Mouse (Mus musculus): ENCODE results near the gene Rasl10a. TPM values are rescaled to one million over a fixed set of nuclear protein-coding genes. Genes with fewer than 3 reads are reported as not detected.

Rasl10a gene
- polyA plus RNA-seq, 1 experiment from 2014 or later = 2.8 TPM

DNA sequence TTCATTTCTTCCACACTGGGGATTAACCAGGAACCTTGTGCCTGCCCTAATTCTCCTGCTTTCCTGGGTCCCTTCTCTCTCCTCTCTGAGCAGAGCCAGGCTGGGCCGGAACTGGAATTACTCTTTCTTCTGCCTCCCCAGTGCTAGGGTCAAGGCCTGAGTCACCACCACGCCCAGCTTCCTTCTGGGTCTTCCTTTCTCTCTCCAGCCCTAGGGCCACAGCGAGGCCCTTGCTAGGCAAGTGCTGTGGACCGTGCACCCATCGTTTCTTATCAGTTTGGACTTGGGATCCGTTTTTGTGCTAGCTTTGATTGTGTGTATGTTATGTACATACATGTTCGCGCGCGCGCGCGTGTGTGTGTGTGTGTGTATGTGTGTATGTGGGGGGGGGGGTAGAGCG lies 3.8 kb upstream of the Rasl10a start:
- WGBS = 92% methylated on average over 14 of the region's 14 CpGs
- H3K9me3 ChIP-seq = no peaks in the 10 kb centered on the region
- H3K4me1 ChIP-seq (replicated peaks) = peaks cover 34% of the 10 kb centered on the region
- H3K27ac ChIP-seq = no peak overlapping the region
- no peak overlapping the region for H3K4me2 ChIP-seq
- no peak overlapping the region for H3K9ac ChIP-seq (replicated peaks)
- no peak for ATAC-seq (ENCODE audit: insufficient number of reproducible peaks, insufficient read depth, low FRiP score, low TSS enrichment, low read depth)
- no peak overlapping the region for H3K4me3 ChIP-seq (replicated peaks)
- H3K36me3 ChIP-seq = no peaks in the 10 kb centered on the region
- H3K27me3 ChIP-seq = peaks cover 54% of the 10 kb centered on the region

DNA sequence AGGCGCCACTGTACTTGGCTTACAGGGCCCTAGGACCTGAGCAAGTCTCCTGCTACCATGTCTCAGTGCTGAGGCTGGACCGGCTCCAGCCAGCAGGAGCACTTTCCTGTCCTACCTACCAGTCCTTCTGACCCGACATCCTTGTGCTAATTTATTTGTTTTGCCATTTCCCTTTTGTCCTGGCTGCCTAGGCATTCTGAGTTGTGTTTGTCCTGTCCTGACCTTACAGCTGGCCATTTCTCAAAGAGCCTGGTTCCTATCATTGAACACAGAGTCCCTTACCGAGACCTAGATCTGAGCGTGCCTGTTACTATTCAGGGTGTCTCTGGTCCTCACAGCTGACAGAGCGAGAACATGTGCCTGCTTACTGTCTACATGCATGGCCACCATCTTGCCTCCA lies 3.1 kb upstream of the Rasl10a start:
- H3K27ac ChIP-seq = no peak overlapping the region
- 63% methylated on average over 6 of the region's 6 CpGs for WGBS
- no peak for ATAC-seq (ENCODE audit: insufficient number of reproducible peaks, insufficient read depth, low FRiP score, low TSS enrichment, low read depth)
- H3K9ac ChIP-seq (replicated peaks) = no peak overlapping the region
- peaks cover 41% of the 10 kb centered on the region for H3K4me1 ChIP-seq (replicated peaks)
- no peaks in the 10 kb centered on the region for H3K36me3 ChIP-seq
- no peak overlapping the region for H3K4me3 ChIP-seq (replicated peaks)
- no peak overlapping the region for H3K4me2 ChIP-seq
- H3K27me3 ChIP-seq = peaks cover 59% of the 10 kb centered on the region
- H3K9me3 ChIP-seq = no peaks in the 10 kb centered on the region

DNA sequence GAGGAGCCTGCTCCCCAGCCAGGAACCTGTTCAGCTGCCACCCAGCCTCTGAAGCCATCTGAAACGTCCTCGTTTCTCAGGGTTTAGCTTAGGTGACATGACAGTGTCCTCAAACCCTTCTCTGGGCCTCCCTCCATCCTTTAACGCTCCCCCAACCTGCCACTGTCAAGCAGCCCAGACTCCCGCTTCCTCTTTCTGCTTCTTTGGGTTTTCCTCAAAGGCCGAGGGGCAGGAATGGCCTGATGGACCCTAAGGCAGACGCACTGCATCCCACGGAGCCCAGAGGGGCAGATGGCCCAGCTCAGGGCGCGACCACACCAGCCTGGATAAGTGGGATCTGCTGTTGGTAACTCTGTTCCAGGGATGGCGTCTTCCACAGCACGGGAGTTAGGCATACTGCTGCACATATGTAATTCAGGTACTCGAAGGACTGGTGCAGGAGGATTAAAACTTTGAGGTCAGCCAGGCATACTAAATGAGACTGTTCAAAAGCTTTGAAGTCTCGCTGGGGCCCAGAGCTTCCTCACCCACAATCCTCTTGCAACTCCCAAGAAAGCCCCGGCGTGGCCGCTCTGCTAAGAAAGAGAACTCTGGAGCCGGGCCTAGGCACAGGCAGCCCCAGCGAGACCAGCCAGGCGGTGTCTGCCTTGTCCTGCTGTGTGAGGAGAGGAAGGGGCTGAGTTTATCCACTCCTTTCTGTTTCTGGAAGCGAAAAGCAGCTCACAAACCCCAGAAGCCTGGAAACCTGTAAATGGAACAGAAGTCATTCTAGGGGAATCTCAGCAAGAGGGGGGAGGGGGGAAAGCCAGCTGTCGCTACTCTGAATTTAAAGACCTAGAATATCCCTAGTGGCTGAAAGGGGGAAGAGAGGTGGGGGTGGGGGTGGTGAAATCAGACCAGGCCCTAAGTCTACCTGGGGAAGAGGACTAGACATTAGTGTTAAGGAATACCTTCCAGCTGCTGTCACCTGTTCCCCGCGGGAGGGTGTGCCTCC lies 1.7 kb upstream of the Rasl10a start:
- no peak overlapping the region for H3K4me3 ChIP-seq (replicated peaks)
- ATAC-seq (ENCODE audit: insufficient number of reproducible peaks, insufficient read depth, low FRiP score, low TSS enrichment, low read depth) = no peak
- H3K9me3 ChIP-seq = no peaks in the 10 kb centered on the region
- H3K9ac ChIP-seq (replicated peaks) = no peak overlapping the region
- 28% methylated on average over 23 of the region's 23 CpGs for WGBS
- H3K27me3 ChIP-seq = peaks cover 70% of the 10 kb centered on the region
- H3K4me1 ChIP-seq (replicated peaks) = peaks cover 47% of the 10 kb centered on the region
- no peak overlapping the region for H3K27ac ChIP-seq
- peaks cover 5% of the 10 kb centered on the region; the same call in 1 of the 2 replicates for H3K36me3 ChIP-seq
- no peak overlapping the region for H3K4me2 ChIP-seq

DNA sequence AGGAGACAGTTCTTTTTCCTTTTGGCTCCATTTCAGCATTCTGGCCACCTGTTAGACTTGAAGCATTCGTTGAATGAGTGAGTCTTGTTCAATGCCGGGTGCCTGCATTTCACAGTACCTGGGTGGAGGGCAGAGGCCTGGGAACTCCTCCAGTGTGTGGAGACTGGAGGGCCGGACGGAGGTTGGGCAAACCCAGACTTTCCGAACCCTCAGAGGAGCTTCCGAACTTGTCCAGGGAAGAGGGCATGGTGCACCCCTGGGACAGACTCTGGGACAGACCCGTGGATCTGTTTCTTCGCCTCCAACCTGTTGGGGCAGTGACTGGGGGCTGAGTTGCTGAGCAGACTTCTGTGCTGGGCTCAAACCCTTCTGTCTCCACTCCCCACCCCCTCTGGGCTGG lies 864 bp upstream of the Rasl10a start:
- peaks cover 79% of the 10 kb centered on the region for H3K27me3 ChIP-seq
- H3K36me3 ChIP-seq = peaks cover 5% of the 10 kb centered on the region; the same call in 1 of the 2 replicates
- peak overlapping the region; percentile 91; the same call in 1 of the 2 replicates for H3K4me2 ChIP-seq
- no peaks in the 10 kb centered on the region for H3K9me3 ChIP-seq
- H3K4me1 ChIP-seq (replicated peaks) = peaks cover 55% of the 10 kb centered on the region
- WGBS = 54% methylated on average over 8 of the region's 8 CpGs
- H3K27ac ChIP-seq = no peak overlapping the region
- H3K9ac ChIP-seq (replicated peaks) = no peak overlapping the region
- no peak for ATAC-seq (ENCODE audit: insufficient number of reproducible peaks, insufficient read depth, low FRiP score, low TSS enrichment, low read depth)
- no peak overlapping the region for H3K4me3 ChIP-seq (replicated peaks)

DNA sequence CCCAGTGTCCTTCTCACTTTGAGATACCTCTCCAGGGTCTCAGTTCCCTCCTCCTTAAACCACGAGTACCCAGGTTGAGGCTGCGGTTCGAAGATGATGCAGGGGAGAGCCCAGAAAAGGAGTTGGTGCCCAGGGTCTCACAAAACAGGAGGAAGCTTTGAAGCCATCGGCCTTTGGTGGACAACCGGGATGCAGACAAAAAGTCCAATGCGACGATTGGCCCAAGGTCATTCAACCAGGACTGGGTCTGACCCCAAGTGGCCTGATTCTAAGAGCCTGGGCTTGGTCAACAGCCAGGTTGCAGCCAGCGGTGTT lies 430 bp upstream of the Rasl10a start:
- H3K4me1 ChIP-seq (replicated peaks) = peaks cover 60% of the 10 kb centered on the region
- 14% methylated on average over 8 of the region's 8 CpGs for WGBS

DNA sequence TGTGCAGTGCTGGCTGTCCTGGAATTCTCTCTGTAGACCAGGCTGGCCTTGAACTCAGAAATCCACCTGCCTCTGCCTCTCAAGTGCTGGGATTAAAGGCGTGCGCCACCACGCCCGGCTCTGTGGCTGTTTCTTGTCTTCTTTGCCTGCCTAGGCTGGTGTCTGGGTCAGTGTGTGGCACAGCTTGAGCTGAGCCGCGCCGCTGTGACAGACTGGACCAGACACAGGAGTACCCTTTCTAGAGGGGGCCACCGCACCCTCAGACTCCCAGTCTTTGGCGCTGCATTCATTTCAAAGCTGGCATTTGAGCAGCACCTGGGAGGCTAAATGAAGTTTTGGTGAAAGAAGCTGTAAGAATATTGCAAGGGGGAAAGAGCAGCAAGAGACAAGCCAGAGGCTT lies 855 bp downstream of the Rasl10a start:
- H3K9me3 ChIP-seq = no peaks in the 10 kb centered on the region
- peaks cover 5% of the 10 kb centered on the region; the same call in 1 of the 2 replicates for H3K36me3 ChIP-seq
- H3K4me2 ChIP-seq = peak overlapping the region; percentile 91
- no peak overlapping the region for H3K9ac ChIP-seq (replicated peaks)
- H3K27ac ChIP-seq = no peak overlapping the region
- peaks cover 71% of the 10 kb centered on the region for H3K4me1 ChIP-seq (replicated peaks)
- 29% methylated on average over 9 of the region's 9 CpGs for WGBS
- H3K27me3 ChIP-seq = peaks cover 96% of the 10 kb centered on the region
- ATAC-seq (ENCODE audit: insufficient number of reproducible peaks, insufficient read depth, low FRiP score, low TSS enrichment, low read depth) = no peak
- peak overlapping the region; percentile 51 for H3K4me3 ChIP-seq (replicated peaks)

More for the DNA sequence above, 430 bp upstream of the Rasl10a start:
- peak overlapping the region; percentile 56 for H3K9ac ChIP-seq (replicated peaks)
- H3K4me3 ChIP-seq (replicated peaks) = peak overlapping the region; percentile 51
- H3K9me3 ChIP-seq = no peaks in the 10 kb centered on the region
- ATAC-seq (ENCODE audit: insufficient number of reproducible peaks, insufficient read depth, low FRiP score, low TSS enrichment, low read depth) = no peak
- H3K4me2 ChIP-seq = peak overlapping the region; percentile 91
- peaks cover 83% of the 10 kb centered on the region for H3K27me3 ChIP-seq
- peaks cover 5% of the 10 kb centered on the region; the same call in 1 of the 2 replicates for H3K36me3 ChIP-seq
- H3K27ac ChIP-seq = no peak overlapping the region

DNA sequence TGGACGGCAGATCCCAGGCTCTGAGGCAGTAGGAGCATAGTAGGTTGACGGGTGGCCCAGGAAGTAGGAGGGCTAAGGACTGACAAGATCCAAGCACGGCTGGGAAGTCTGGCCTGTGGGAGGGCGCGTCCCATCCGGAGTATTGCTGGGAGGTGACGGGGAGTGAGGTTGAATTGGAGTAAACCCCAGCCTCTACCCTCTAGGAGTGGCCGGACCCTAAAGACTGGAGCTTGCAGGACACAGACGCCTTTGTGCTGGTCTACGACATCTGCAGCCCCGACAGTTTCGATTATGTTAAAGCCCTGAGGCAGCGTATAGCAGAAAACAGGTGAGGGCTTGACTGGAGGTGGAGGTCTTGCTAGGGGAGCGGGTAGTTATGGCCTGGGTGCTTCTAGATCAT lies 1.3 kb downstream of the Rasl10a start:
- ATAC-seq (ENCODE audit: insufficient number of reproducible peaks, insufficient read depth, low FRiP score, low TSS enrichment, low read depth) = no peak
- Histone ChIP-seq H3K4me3 (replicated peaks) (peak overlapping the region; percentile 51), H3K27me3 (peaks cover 98% of the 10 kb centered on the region), H3K9me3 (no peaks in the 10 kb centered on the region), H3K9ac (replicated peaks) (0 out of 2 replicates have a peak overlapping the region, but pooled peaks have one; percentile 12), H3K27ac (no peak overlapping the region), H3K4me1 (replicated peaks) (peaks cover 76% of the 10 kb centered on the region), H3K36me3 (peaks cover 5% of the 10 kb centered on the region; the same call in 1 of the 2 replicates), H3K4me2 (peak overlapping the region; percentile 91)
- 14% methylated on average over 14 of the region's 14 CpGs for WGBS

DNA sequence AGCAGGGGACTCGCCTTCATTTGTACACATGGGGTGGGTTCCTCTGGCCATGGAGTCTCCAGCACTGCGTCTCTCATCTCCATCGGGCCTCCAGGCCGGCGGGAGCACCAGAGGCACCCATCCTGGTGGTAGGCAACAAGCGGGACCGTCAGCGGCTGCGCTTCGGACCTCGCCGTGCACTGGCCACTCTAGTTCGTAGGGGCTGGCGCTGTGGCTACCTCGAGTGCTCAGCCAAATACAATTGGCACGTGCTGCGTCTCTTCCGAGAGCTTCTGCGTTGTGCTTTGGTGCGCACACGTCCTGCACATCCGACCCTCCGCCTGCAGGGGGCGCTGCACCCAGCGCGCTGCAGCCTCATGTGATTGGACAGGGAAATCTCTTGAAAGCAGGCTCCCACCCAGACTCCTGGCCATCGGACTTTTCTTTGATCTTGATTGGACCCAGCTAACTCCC lies 1.8 kb downstream of the Rasl10a start:
- Histone ChIP-seq H3K9ac (replicated peaks) (no peak overlapping the region), H3K4me3 (replicated peaks) (peak overlapping the region; percentile 51), H3K4me2 (peak overlapping the region; percentile 91; the same call in 1 of the 2 replicates), H3K27ac (no peak overlapping the region), H3K4me1 (replicated peaks) (peaks cover 81% of the 10 kb centered on the region), H3K36me3 (peaks cover 5% of the 10 kb centered on the region; the same call in 1 of the 2 replicates), H3K27me3 (peaks cover 100% of the 10 kb centered on the region), H3K9me3 (no peaks in the 10 kb centered on the region)
- WGBS = 13% methylated on average over 27 of the region's 27 CpGs
- ATAC-seq (ENCODE audit: insufficient number of reproducible peaks, insufficient read depth, low FRiP score, low TSS enrichment, low read depth) = no peak

DNA sequence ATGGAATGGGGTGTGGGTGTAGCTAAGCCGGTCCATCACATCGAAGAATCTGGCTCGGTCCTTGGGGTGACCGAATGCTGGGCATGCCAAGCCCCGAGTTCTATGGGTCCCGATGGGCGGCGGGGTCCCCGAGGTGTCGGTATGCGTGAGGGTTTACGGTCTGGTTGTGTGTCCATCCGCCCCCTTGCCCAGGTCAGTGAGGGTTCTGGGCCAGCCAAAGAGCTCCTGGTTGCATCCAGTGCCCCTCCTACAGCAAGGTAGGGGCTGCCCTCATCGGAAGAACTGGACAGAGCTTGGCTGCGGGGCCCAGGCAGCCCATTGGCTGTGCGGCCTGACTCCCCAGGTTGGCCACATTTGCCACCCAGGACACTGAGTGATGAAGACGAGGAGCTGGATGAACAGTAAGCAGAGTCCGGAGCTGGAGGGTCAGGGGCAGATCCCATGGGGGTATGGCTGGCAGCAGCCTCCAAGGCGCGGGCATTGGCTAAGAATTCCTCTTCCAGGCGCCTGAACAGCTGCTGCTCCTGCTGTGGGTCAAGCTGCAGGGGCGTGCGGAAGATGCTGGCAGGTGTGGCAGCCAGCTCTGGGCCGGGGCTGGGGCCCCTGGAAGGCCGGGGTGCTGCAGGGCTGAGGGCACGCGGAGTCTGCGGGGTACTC lies 3.0 kb downstream of the Rasl10a start:
- Histone ChIP-seq H3K36me3 (peaks cover 5% of the 10 kb centered on the region; the same call in 1 of the 2 replicates), H3K9me3 (no peaks in the 10 kb centered on the region), H3K4me2 (peak overlapping the region; percentile 72), H3K4me1 (replicated peaks) (peaks cover 80% of the 10 kb centered on the region), H3K27ac (no peak overlapping the region), H3K27me3 (peaks cover 89% of the 10 kb centered on the region), H3K4me3 (replicated peaks) (peak overlapping the region; percentile 40), H3K9ac (replicated peaks) (peak overlapping the region; percentile 55; the same call in 1 of the 2 replicates)
- 43% methylated on average over 28 of the region's 28 CpGs for WGBS
- ATAC-seq (ENCODE audit: insufficient number of reproducible peaks, insufficient read depth, low FRiP score, low TSS enrichment, low read depth) = no peak

DNA sequence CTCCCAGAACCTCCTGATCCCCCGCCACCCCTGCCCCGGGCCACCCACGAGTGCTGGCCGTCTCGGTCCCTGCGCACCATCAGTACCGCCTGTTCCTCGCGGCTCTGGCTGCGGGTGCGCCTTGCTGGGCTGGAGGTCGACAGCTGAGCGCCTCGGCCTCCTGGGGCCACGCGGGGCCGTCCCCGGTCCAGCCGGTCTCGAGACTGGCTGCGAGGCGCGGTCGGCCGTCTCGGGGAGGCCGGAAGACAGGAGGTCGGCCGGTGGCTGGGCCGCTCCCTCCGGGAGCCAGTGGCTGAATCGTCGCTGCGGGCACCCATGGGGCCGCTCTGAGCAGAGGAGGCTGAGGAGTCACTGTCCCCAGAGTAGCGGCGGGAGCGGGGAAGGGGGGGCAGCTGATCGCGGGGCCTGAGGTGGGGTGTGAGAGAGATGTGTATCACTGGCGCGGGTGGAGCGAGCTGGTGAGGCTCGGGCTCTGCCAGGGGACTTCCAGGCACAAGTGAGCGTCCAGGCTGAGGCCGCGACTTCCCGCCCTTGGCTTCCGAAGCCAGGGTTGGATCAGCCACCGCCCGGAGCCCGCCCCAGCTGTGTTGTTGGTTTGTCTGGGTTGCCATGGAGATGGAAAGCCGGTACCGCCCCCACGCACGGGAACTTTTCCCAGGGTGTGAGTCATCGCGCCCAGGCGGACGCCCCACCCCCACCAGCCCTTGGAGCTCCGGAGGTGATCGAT lies 3.6 kb downstream of the Rasl10a start:
- H3K9ac ChIP-seq (replicated peaks) = peak overlapping the region; percentile 55
- WGBS = 2% methylated on average over 62 of the region's 62 CpGs

More for the DNA sequence above, 3.6 kb downstream of the Rasl10a start:
- Histone ChIP-seq H3K4me1 (replicated peaks) (peaks cover 74% of the 10 kb centered on the region), H3K27me3 (peaks cover 83% of the 10 kb centered on the region), H3K36me3 (peaks cover 5% of the 10 kb centered on the region; the same call in 1 of the 2 replicates), H3K9me3 (no peaks in the 10 kb centered on the region), H3K4me2 (peak overlapping the region; percentile 72), H3K4me3 (replicated peaks) (peak overlapping the region; percentile 40), H3K27ac (no peak overlapping the region)
- ATAC-seq (ENCODE audit: insufficient number of reproducible peaks, insufficient read depth, low FRiP score, low TSS enrichment, low read depth) = no peak

All from limb, embryonic 12.5 days (tissue).